11 mouse cellular contexts compared by ENCODE assay signal in genomic region chrX:140342393-140343163, GRCm38 (mm10). TPM values are rescaled to one million over a fixed set of nuclear protein-coding genes. Genes with fewer than 3 reads are reported as not detected.
DNase-seq lines count a peak whose midpoint lies in the region; ATAC-seq lines count a peak whose summit lies in the region.
"Had no signal": no experiment of that assay in that cellular context is flagged by ENCODE, and none has a peak within 500 bp of the region (broad histone marks: within the 10 kb centered on the region; RNA-seq: fewer than 3 reads in every experiment).

No protein-coding gene starts in this region.

- no peak for DNase-seq in heart, postnatal 4 days
- peak; percentile 5 for DNase-seq in R1 (ENCODE audit: low read depth, low spot score)
- DNase-seq in hindbrain, embryonic 10.5 days (ENCODE audit: low spot score), result peak; percentile 35
- peak; percentile 90 for DNase-seq in midbrain, embryonic 11.5 days (ENCODE audit: low spot score, missing footprints)
- DNase-seq in thymus, postnatal 0 days (ENCODE audit: low spot score), result no peak
- DNase-seq in right cerebral cortex, postnatal 10 days (ENCODE audit: low spot score in 2 of 2), result no peak
- DNase-seq: thymus, postnatal 36 days had no signal

- no peaks in the 10 kb centered on the region for H3K9me3 ChIP-seq in heart, embryonic 13.5 days
- H3K9me3 ChIP-seq in hindbrain, embryonic 10.5 days, result no peaks in the 10 kb centered on the region
- H3K9me3 ChIP-seq in midbrain, embryonic 11.5 days (ENCODE audit: control insufficient read depth, low read length), result no peaks in the 10 kb centered on the region

- H3K36me3 ChIP-seq in heart, embryonic 13.5 days, result no peaks in the 10 kb centered on the region
- H3K36me3 ChIP-seq in hindbrain, embryonic 10.5 days, result no peaks in the 10 kb centered on the region
- H3K36me3 ChIP-seq in midbrain, embryonic 11.5 days (ENCODE audit: control insufficient read depth, insufficient read depth, low read length), result no peaks in the 10 kb centered on the region

- H3K4me2 ChIP-seq in heart, embryonic 13.5 days, result peak overlapping the region; percentile 79
- H3K4me2 ChIP-seq in midbrain, embryonic 11.5 days, result peak overlapping the region; percentile 58

- no peaks in the 10 kb centered on the region for H3K4me1 ChIP-seq in heart, embryonic 13.5 days
- no peaks in the 10 kb centered on the region; the same call in 1 of the 2 replicates for H3K4me1 ChIP-seq in hindbrain, embryonic 10.5 days (replicated peaks)
- H3K4me1 ChIP-seq in midbrain, embryonic 11.5 days (ENCODE audit: control insufficient read depth, insufficient read depth, low read length), result no peaks in the 10 kb centered on the region

- H3K9ac ChIP-seq in heart, embryonic 13.5 days, result peak overlapping the region; percentile 72
- peak overlapping the region; percentile 58 for H3K9ac ChIP-seq in midbrain, embryonic 11.5 days (ENCODE audit: low read length)

- ATAC-seq in heart, embryonic 13.5 days (ENCODE audit: extremely low read depth, insufficient number of reproducible peaks, low FRiP score, low TSS enrichment), result no peak
- ATAC-seq in midbrain, embryonic 11.5 days (ENCODE audit: low FRiP score), result peak; percentile 71
- ATAC-seq in megakaryocyte-erythroid progenitor cell, adult 5-6 weeks (replicated peaks; ENCODE audit: low FRiP score, low TSS enrichment, poor library complexity, severe bottlenecking), result no peak

- peaks cover 72% of the 10 kb centered on the region for H3K27me3 ChIP-seq in heart, embryonic 13.5 days (replicated peaks)
- peaks cover 87% of the 10 kb centered on the region for H3K27me3 ChIP-seq in hindbrain, embryonic 10.5 days (ENCODE audit: insufficient read depth, poor library complexity, severe bottlenecking)
- H3K27me3 ChIP-seq in midbrain, embryonic 11.5 days (ENCODE audit: control insufficient read depth, insufficient read depth, low read length), result peaks cover 33% of the 10 kb centered on the region

- peak overlapping the region; percentile 49 for H3K4me3 ChIP-seq in heart, embryonic 13.5 days
- peak overlapping the region; percentile 51 for H3K4me3 ChIP-seq in hindbrain, embryonic 10.5 days
- peak overlapping the region; percentile 34 for H3K4me3 ChIP-seq in midbrain, embryonic 11.5 days (ENCODE audit: low read depth, low read length)

- no peak overlapping the region for H3K27ac ChIP-seq in heart, embryonic 13.5 days (replicated peaks)
- H3K27ac ChIP-seq in hindbrain, embryonic 10.5 days, result peak overlapping the region; percentile 69
- no peak overlapping the region for H3K27ac ChIP-seq in midbrain, embryonic 11.5 days (ENCODE audit: low read depth, low read length)

- 16% methylated on average over 25 of the region's 25 CpGs for WGBS in heart, embryonic 13.5 days
- 16% methylated on average over 25 of the region's 25 CpGs for WGBS in hindbrain, embryonic 10.5 days
- 26% methylated on average over 23 of the region's 25 CpGs for WGBS in midbrain, embryonic 11.5 days

RNA-seq across cellular contexts. Expression of gene Frmpd3, which starts 0.5 kb away (rescaled TPM):
- polyA plus RNA-seq in heart, embryonic 13.5 days (2015; fragmentation: Nextera tagmentation; extraction: Ambion mirVana), result 0.06 and 0.08 TPM in 2 replicates
- total RNA-seq in heart, postnatal 4 days (2021), result not detected
- polyA plus RNA-seq in hindbrain, embryonic 10.5 days (2016; fragmentation: Nextera tagmentation; extraction: Ambion mirVana), result 0.58 and 1.8 TPM in 2 replicates
- 0.63 and 1.7 TPM in 2 replicates for polyA plus RNA-seq in midbrain, embryonic 11.5 days (2014; fragmentation: Nextera tagmentation; extraction: Ambion mirVana)
- not detected in 2 replicates for polyA plus RNA-seq in thymus, postnatal 0 days (2015; fragmentation: Nextera tagmentation; extraction: Ambion mirVana)
- total RNA-seq in megakaryocyte-erythroid progenitor cell, adult 5-6 weeks (2014; fragmentation: Nextera tagmentation), result not detected in 2 replicates
- total RNA-seq in megakaryocyte-erythroid progenitor cell, adult 5-6 weeks (2017), result not detected in 2 replicates
- total RNA-seq: granulocyte monocyte progenitor cell, adult 5-6 weeks; monocyte, adult 5-6 weeks had no signal

Comparison
In these comparisons a context has a peak if more than half of its experiments do, and no peak if none do; other contexts are left out.
1. DNase-seq: peak in R1 (single experiment), hindbrain, embryonic 10.5 days (single experiment) and midbrain, embryonic 11.5 days (single experiment); none in heart, postnatal 4 days (single experiment), thymus, postnatal 0 days (single experiment) and right cerebral cortex, postnatal 10 days (0 of 2).
2. Peak in every context shown above with its lines, with median percentiles within 50 percentile points of each other: H3K4me3 ChIP-seq.